Mouse (Mus musculus): ENCODE measurements around the gene Sept9. TPM values are rescaled to one million over a fixed set of nuclear protein-coding genes. Genes with fewer than 3 reads are reported as not detected.
"Not testable (repeated sequence)": the region's sequence is repeated elsewhere in the genome, so short reads cannot be mapped to it uniquely, and the experiment has no call there.

The Sept9 gene
- polyA plus RNA-seq, 1 experiment from 2014 or later: 165 TPM

DNA sequence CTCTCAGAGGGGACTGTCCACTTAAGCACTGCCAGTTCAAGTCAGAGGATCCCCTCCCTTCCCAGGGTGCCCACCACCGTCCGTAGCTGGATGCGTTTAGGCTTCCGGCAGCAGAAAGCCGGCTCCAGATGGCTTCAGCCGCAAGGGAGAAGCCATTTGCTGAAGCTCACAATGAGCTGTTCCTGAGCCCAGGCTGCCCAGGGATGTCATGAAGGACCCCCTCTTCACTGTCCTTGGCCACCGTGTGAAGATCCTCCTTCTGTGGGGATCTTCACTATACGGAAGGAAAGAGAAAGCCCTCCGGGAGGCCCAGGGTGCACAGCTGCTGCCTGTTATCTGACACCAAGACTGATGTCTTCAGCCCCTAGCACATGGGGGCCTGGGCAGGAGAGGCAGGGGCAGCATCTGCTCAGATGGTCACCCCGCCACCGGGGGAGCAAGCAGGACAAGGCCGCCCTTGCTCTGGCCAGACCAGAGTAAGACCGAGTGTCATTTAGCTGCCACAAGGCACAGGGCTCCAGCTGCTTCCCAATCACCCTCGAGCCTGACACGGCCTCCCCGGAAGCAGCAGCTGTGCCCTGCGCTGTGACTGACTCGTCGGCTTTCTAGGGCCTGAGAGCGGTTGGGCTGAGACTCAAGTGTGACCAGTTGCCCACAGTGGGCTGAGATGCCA is 118.1 kb downstream of the Sept9 start:
- H3K4me2 ChIP-seq (replicated peaks): peak overlapping the region; percentile 45
- H3K27me3 ChIP-seq (replicated peaks): no peaks in the 10 kb centered on the region
- WGBS: 23% methylated on average over 20 of the region's 20 CpGs
- no peak overlapping the region for H3K4me3 ChIP-seq
- H3K27ac ChIP-seq: peak overlapping the region; percentile 73
- ATAC-seq (ENCODE audit: low FRiP score, low read depth): peak; percentile 59; the same call in 1 of the 2 replicates
- H3K36me3 ChIP-seq: no peaks in the 10 kb centered on the region
- H3K4me1 ChIP-seq: peaks cover 63% of the 10 kb centered on the region
- H3K9ac ChIP-seq: peak overlapping the region; percentile 44
- H3K9me3 ChIP-seq: no peaks in the 10 kb centered on the region

DNA sequence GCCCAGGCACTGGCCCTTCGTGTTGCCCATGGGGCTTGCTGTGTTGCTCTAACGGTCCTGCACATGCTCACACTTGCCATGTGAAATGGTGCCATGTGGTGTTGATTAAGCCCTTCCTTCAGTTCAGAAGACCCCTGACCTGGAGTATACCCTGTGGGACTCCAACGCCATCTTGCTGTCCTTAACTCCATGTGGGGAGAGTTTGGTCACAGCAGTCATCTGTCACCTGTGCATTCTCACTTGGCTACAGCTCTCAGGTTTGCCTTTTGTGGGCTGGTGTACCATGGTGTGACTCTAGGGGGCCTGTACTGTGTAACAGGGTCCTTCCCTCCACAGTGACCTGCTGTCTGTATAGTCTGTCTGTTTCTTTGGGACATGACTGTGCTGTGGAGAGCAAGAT is 118.7 kb downstream of the Sept9 start:
- Histone ChIP-seq H3K9me3 (no peaks in the 10 kb centered on the region), H3K4me2 (replicated peaks) (peak overlapping the region; percentile 45), H3K9ac (0 out of 2 replicates have a peak overlapping the region, but pooled peaks have one; percentile 29), H3K36me3 (no peaks in the 10 kb centered on the region), H3K4me1 (peaks cover 58% of the 10 kb centered on the region), H3K4me3 (no peak overlapping the region), H3K27ac (peak overlapping the region; percentile 73), H3K27me3 (replicated peaks) (no peaks in the 10 kb centered on the region)
- WGBS: 46% methylated on average over 3 of the region's 3 CpGs
- no peak; the same call in 1 of the 2 replicates for ATAC-seq (ENCODE audit: low FRiP score, low read depth)

DNA sequence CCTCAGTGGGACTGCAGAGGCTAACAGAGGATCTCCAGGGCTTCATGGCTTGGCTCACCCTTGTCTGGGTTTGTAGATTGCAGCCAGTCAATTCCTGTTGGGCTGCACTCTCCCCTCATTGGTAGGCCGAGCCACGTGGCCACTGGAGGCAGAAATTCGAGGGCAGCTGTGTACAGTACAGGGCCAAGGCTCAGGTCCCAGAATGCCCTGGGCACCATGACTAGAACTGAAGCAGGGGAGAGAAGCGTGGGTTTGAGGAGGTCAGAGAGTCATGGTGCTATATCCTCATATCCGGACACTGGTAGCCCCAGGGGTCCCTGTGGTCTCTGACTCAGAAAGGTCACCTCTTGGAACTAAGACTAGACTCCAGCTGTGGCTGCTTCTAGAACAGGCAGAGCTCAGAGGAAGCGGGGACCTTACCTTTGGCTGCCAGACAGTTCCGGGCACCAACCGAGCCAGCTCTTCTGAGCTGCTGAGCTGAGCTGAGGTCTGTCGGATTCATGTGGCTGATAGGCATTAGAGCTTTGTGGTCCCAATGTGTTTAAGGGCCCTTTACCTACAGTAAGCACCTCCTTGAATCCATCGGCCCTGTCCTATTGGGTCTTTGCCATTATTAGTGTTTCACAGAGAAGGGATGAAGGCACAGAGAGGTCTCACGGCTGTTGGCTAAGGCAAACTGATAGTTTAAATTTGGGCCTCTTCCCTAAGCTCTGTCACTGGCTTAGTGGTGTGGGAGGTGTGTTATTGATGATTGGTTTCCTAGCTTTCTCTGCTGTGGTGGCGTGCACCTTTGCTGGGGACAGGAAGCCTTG is 119.5 kb downstream of the Sept9 start:
- Histone ChIP-seq H3K4me3 (no peak overlapping the region), H3K4me2 (replicated peaks) (peak overlapping the region; percentile 24; the same call in 1 of the 2 replicates), H3K36me3 (no peaks in the 10 kb centered on the region), H3K27me3 (replicated peaks) (no peaks in the 10 kb centered on the region), H3K4me1 (peaks cover 61% of the 10 kb centered on the region), H3K9me3 (no peaks in the 10 kb centered on the region), H3K9ac (peak overlapping the region; percentile 18; the same call in 1 of the 2 replicates), H3K27ac (0 out of 2 replicates have a peak overlapping the region, but pooled peaks have one; percentile 5)
- ATAC-seq (ENCODE audit: low FRiP score, low read depth): no peak
- 68% methylated on average over 12 of the region's 12 CpGs for WGBS

DNA sequence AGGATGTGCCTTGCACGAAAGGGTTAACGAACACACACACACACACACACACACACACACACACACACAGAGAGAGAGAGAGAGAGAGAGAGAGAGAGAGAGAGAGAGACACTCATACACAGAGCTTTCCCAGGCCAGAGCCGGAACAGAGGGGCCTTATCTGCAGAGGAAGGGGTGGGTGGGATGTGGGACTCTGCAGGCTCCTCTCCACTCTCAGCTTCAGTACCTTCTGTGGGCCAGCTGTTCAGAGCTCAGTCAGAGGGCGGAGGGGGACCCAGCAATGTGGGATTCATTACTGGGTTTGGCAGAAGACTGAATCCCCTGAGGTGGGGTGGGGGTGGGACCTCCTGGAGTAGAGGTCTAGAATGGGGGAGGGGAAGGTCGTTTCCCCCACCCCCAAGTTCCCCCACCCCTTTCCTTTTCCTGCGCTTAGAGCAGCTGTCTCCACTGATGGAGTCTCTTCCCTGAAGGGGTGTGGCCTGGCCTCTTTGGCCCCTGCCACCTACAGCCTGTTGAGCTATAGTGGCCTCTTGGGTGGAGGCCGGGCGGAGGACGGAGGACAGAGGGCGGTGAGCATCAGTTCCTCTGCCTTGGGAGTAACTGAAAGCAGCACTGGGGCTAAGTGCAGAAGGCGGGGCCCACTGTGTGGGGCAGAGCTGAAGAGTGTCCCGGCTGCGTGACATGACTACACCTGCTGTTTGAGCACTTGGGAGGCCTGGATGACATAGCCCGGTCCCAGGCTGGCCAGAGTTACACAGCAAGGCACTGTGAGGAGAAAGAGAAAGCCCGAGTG is 120.3 kb downstream of the Sept9 start:
- WGBS: 30% methylated on average over 15 of the region's 15 CpGs
- H3K9ac ChIP-seq: no peak overlapping the region
- H3K4me2 ChIP-seq (replicated peaks): peak overlapping the region; percentile 24

DNA sequence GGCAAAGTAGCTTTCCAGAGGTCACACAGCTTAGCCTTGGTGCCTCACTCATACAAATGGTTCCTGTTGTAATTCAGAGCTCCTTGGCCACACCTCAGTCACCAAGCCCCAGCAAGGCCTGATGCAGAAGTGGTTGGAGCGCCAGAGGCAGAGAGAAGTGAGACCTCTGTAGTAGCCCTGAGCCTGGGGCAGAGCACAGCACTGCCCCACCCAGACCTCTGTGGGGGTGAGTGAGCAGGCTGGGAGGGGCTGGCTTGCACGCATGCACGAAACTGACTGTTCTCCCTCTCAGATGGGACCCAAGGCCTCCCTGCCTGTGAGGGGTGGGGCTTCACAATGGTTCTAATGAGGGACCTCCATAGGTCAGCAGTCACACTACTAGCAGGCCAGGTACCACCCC is 121.0 kb downstream of the Sept9 start:
- H3K36me3 ChIP-seq: no peaks in the 10 kb centered on the region
- H3K27ac ChIP-seq: no peak overlapping the region
- no peaks in the 10 kb centered on the region for H3K27me3 ChIP-seq (replicated peaks)
- WGBS: 74% methylated on average over 3 of the region's 3 CpGs
- H3K4me3 ChIP-seq: no peak overlapping the region
- H3K4me1 ChIP-seq: peaks cover 63% of the 10 kb centered on the region
- ATAC-seq (ENCODE audit: low FRiP score, low read depth): no peak
- no peak overlapping the region for H3K9ac ChIP-seq
- peak overlapping the region; percentile 24; the same call in 1 of the 2 replicates for H3K4me2 ChIP-seq (replicated peaks)
- H3K9me3 ChIP-seq: no peaks in the 10 kb centered on the region

More for the DNA sequence above, 120.3 kb downstream of the Sept9 start:
- no peak; the same call in 1 of the 2 replicates for ATAC-seq (ENCODE audit: low FRiP score, low read depth)
- H3K4me1 ChIP-seq: peaks cover 63% of the 10 kb centered on the region
- no peaks in the 10 kb centered on the region for H3K9me3 ChIP-seq
- no peak overlapping the region for H3K4me3 ChIP-seq
- H3K27me3 ChIP-seq (replicated peaks): no peaks in the 10 kb centered on the region
- peak overlapping the region; percentile 23; the same call in 1 of the 2 replicates for H3K27ac ChIP-seq
- H3K36me3 ChIP-seq: no peaks in the 10 kb centered on the region

DNA sequence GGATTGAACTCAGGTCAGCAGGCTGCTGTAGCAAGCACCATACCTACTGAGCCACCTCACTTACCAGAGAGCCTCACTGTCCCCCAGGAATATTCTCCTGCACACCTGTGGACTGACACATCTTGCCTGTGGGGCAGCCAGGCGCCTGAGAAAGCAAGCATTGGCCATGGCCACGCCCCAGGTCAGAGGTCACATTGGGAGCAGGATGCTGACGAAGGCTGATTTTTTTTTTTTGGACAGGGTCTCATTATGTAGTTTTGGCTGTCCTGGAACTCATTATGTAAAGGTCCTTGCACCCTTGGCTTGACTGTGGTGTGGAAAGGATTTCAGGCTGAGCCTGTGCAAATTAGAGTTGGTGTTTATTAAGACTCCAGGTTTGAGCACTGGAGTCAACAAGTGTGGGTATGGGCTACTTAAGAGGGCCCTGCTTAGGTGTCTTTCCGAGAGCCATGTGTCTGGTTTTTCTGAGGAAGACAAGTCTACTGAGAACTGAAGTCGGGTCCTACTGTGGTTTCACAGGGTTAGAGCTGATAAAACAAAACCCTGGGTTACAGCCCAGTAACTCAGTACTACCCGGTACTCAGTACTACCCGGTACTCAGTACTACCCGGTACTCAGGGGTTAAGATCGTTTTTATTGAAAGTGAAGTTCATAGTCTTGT is 122.0 kb downstream of the Sept9 start:
- Histone ChIP-seq H3K4me2 (replicated peaks) (no peak overlapping the region), H3K9ac (no peak overlapping the region), H3K9me3 (no peaks in the 10 kb centered on the region), H3K4me1 (peaks cover 69% of the 10 kb centered on the region), H3K4me3 (no peak overlapping the region), H3K36me3 (no peaks in the 10 kb centered on the region), H3K27ac (no peak overlapping the region), H3K27me3 (replicated peaks) (no peaks in the 10 kb centered on the region)
- ATAC-seq (ENCODE audit: low FRiP score, low read depth): no peak
- WGBS: 74% methylated on average over 9 of the region's 9 CpGs

DNA sequence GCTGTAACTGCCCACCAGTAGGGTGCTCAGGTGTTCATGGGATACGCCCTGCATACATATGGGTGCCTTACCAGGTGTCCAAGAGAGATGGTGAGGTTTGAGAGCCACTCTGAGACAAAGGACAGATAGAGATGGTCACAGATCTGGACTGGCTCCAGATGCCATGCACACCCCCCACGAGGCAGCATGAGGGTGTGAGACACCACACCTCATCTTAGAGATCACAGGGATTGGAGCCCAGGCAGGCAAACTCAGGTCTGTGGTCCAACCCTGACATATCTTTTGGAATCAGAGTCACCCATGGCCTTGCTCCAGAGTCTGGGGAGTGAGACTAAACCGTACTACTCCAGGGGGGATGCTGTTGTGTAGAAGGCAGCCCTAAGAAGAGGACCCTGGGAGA is 122.8 kb downstream of the Sept9 start:
- Histone ChIP-seq H3K36me3 (no peaks in the 10 kb centered on the region), H3K4me2 (replicated peaks) (no peak overlapping the region), H3K27me3 (replicated peaks) (no peaks in the 10 kb centered on the region), H3K4me1 (peaks cover 69% of the 10 kb centered on the region), H3K9me3 (no peaks in the 10 kb centered on the region), H3K27ac (no peak overlapping the region), H3K4me3 (no peak overlapping the region), H3K9ac (no peak overlapping the region)
- WGBS: 87% methylated on average over 3 of the region's 3 CpGs
- ATAC-seq (ENCODE audit: low FRiP score, low read depth): no peak

DNA sequence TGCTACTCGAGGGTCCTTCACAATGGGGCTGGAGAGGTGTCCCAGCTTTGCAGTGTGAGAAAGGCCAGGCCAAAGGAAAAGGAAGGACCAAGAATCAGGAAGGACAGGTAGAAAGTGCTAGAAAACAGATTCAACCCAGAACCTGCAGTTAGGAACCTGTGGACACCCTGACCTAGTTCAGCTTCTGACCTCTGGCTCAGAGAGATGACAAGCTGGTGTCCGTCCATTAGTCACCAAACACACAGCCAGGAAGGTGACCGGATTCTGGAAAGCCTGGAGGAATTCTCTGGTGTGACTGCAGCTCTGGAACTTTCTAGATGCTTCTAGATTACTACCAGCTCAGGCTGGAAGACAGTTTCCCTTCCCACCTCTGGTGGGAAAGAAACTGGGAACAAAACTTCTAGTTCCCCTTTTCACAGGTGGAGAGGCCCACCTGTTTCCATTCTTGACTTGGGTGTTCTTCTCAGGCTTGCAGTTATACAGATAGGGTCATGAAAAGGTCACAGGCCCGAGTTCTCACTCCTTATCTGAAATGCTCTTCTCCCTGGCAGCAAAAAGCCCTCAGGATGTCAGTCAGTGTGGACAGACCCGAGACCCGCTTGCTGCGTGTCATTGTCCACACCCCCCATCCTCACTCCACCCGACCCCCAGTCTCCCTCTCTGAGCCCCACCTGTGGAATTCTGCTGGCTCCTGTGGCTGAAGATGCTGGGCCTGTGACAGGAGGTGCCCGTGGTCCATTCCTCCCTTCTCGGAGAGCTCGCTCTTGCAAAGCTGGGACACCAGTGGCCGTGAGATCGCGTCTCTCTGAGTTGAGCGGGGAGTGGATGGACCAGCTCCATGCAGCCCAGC is 123.5 kb downstream of the Sept9 start:
- no peak overlapping the region for H3K4me2 ChIP-seq (replicated peaks)
- H3K27me3 ChIP-seq (replicated peaks): no peaks in the 10 kb centered on the region
- H3K9ac ChIP-seq: no peak overlapping the region
- H3K36me3 ChIP-seq: no peaks in the 10 kb centered on the region
- WGBS: 86% methylated on average over 15 of the region's 15 CpGs
- ATAC-seq (ENCODE audit: low FRiP score, low read depth): no peak
- H3K9me3 ChIP-seq: no peaks in the 10 kb centered on the region
- no peak overlapping the region for H3K4me3 ChIP-seq
- H3K27ac ChIP-seq: no peak overlapping the region
- peaks cover 64% of the 10 kb centered on the region for H3K4me1 ChIP-seq

DNA sequence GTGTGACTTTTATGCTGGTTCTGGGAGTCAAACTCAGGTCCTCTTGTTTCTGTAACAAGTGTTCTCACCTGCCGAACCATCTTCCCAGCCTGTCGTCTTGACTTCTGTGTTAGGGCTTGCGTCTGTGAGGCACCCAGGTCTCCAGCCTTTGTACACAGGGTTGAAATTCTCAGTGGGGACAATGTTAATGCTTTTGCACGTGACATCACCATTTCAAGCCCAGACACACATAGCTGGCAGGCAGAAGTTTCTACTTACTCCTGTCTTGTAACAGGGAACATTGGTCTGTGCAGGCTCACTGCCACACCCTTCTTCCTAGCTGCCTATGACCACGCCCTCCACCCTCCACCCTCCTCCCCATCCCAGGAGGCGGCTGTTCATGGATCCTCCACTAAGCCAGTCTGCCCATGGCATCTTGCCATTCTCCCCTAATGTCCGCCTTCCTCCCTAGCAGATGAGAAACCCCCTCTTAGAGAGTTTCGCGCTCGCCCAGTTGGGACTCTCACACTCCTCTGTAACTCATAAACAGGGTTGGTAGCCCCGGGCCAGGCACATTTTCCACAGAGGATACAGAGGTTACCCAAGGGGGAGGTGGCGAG is 124.6 kb downstream of the Sept9 start:
- Histone ChIP-seq H3K9me3 (no peaks in the 10 kb centered on the region), H3K27ac (no peak overlapping the region), H3K36me3 (no peaks in the 10 kb centered on the region), H3K4me1 (peaks cover 53% of the 10 kb centered on the region), H3K4me2 (replicated peaks) (no peak overlapping the region), H3K4me3 (no peak overlapping the region), H3K27me3 (replicated peaks) (no peaks in the 10 kb centered on the region), H3K9ac (no peak overlapping the region)
- ATAC-seq (ENCODE audit: low FRiP score, low read depth): no peak
- 69% methylated on average over 12 of the region's 12 CpGs for WGBS

DNA sequence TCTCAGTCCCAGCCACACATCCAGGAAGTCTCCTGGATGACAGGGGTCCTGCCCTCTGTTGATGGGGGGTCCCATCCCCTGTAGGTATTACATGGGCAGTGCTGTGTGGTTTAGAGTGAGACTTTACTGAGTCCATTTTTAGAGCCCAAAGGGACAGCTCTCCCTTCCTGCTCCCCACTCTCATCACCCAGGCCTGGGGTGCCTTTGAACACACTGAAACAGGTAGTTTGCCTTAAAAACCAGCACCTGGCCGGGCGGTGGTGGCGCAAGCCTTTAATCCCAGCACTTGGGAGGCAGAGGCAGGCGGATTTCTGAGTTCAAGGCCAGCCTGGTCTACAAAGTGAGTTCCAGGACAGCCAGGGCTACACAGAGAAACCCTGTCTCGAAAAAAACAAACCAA is 125.3 kb downstream of the Sept9 start:
- not testable (repeated sequence) for H3K9ac ChIP-seq; H3K27me3 ChIP-seq (replicated peaks); H3K36me3 ChIP-seq; H3K27ac ChIP-seq; H3K4me2 ChIP-seq (replicated peaks); ATAC-seq (ENCODE audit: low FRiP score, low read depth); H3K9me3 ChIP-seq; H3K4me3 ChIP-seq
- H3K4me1 ChIP-seq: peaks cover 47% of the 10 kb centered on the region
- WGBS: 97% methylated on average over 5 of the region's 5 CpGs

DNA sequence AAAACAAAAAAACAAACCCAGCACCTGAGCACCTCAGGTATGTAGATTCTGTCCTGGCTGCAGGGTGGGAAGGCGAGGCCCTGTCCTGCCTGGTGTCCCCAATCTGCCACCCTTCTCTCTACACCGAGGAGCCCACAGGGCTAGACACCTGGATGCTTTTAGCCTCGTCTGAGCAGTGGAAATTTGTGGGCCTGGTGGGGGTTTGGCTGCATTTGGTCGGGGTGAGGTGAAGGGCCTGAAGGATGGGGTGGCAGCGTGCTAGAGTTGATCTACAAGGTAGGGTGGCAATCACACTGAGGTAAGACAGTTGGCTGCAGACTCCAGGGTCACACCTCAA is 125.6 kb downstream of the Sept9 start:
- H3K36me3 ChIP-seq: no peaks in the 10 kb centered on the region
- no peak for ATAC-seq (ENCODE audit: low FRiP score, low read depth)

More for the DNA sequence above, 125.6 kb downstream of the Sept9 start:
- peaks cover 43% of the 10 kb centered on the region for H3K4me1 ChIP-seq
- no peaks in the 10 kb centered on the region for H3K9me3 ChIP-seq
- H3K4me3 ChIP-seq: no peak overlapping the region
- H3K4me2 ChIP-seq (replicated peaks): no peak overlapping the region
- H3K9ac ChIP-seq: no peak overlapping the region
- 74% methylated on average over 5 of the region's 5 CpGs for WGBS
- no peaks in the 10 kb centered on the region for H3K27me3 ChIP-seq (replicated peaks)
- no peak overlapping the region for H3K27ac ChIP-seq
